Mouse (Mus musculus) CD4-positive, CD25-positive, alpha-beta regulatory T cell, adult 9 weeks (primary cell): ENCODE data around the gene Gm14085. TPM values are rescaled to one million over a fixed set of nuclear protein-coding genes. Genes with fewer than 3 reads are reported as not detected.

Source experiments
- polyA plus RNA-seq: library from polyadenylated mRNA; unstranded; fragments of 100-300 nt; shearing (Covaris generic); gene quantifications from one replicate; pipeline ENCODE4 v1.2.1, GENCODE M21; 2017

Gene Gm14085
- 73.4 TPM for polyA plus RNA-seq

GRCm38 (mm10) chr2:122484641-122485040 is at the start of gene Gm14085:
TSS of gene Gm14085 (plus strand) at chr2:122484941.

Other genes with a start within 250 kb of the Gm14085 start
- gene Duox2, start 186.5 kb upstream of the Gm14085 start, polyA plus RNA-seq, result not detected
- not detected for gene Duoxa2, start 186.0 kb upstream of the Gm14085 start, polyA plus RNA-seq
- gene Duoxa1, start 171.2 kb upstream of the Gm14085 start, polyA plus RNA-seq, result not detected
- gene Duox1, start 169.3 kb upstream of the Gm14085 start, polyA plus RNA-seq, result not detected
- gene Shf, start 115.8 kb upstream of the Gm14085 start, polyA plus RNA-seq, result 0.41 TPM
- gene Slc28a2, start 58.5 kb upstream of the Gm14085 start, polyA plus RNA-seq, result 253 TPM
- gene Gatm, start 126.4 kb downstream of the Gm14085 start, polyA plus RNA-seq, result 0.51 TPM
- not detected for gene AA467197, start 152.0 kb downstream of the Gm14085 start, polyA plus RNA-seq
- 0.41 TPM for gene Slc30a4, start 217.7 kb downstream of the Gm14085 start, polyA plus RNA-seq